Mouse (Mus musculus) bone marrow, adult 2 months (tissue): ENCODE measurements around the gene Sh3pxd2a. TPM values are rescaled to one million over a fixed set of nuclear protein-coding genes. Genes with fewer than 3 reads are reported as not detected.

Source experiments
- H3K27ac ChIP-seq: fragments of 200-500 bp; 2 replicates; pipeline ENCODE4 v1.5.1; 2012; ENCODE audit warnings: low read depth, mild to moderate bottlenecking, control low read depth, inconsistent platforms, low read length; ENCODE audit not compliant: control insufficient read depth, poor library complexity, insufficient read depth
- H3K4me1 ChIP-seq: fragments of 200-500 bp; 2 replicates; pipeline ENCODE4 v1.6.1; 2011; ENCODE audit warnings: low read length; ENCODE audit not compliant: control insufficient read depth, insufficient read depth
- H3K4me3 ChIP-seq: fragments of 200-500 bp; replicated peaks from 2 replicates; pipeline ENCODE3; 2011; ENCODE audit warnings: mild to moderate bottlenecking, low read depth, low read length, control low read depth; ENCODE audit not compliant: control insufficient read depth
- CTCF ChIP-seq: fragments of 200-500 bp; IDR thresholded peaks from 2 replicates; pipeline ENCODE4 v1.5.1; 2011; ENCODE audit warnings: low read length, control low read depth; ENCODE audit not compliant: control insufficient read depth, insufficient read depth
- POLR2A ChIP-seq: fragments of 200-500 bp; IDR thresholded peaks from 2 replicates; pipeline ENCODE4 v1.6.1; 2011; ENCODE audit warnings: low read depth, mild to moderate bottlenecking, control low read depth, low read length, borderline replicate concordance; ENCODE audit not compliant: control insufficient read depth
- WGBS: fragments of 180-500 bp; shearing (Covaris S2); methylation state at CpG from one replicate; pipeline ENCODE4 v1.1.7; 2018; 5-methylcytosine and 5-hydroxymethylcytosine counted together
- polyA plus RNA-seq: library from polyadenylated mRNA; stranded (reverse); fragments of >200 nt; gene quantifications from 2 replicates; pipeline ENCODE4 v1.2.4, GENCODE M21; 2011; ENCODE audit warnings: low replicate concordance; ENCODE audit not compliant: missing spikeins, insufficient read depth, insufficient read length

The Sh3pxd2a gene
- polyA plus RNA-seq, 1 experiment: 8.3 TPM

DNA sequence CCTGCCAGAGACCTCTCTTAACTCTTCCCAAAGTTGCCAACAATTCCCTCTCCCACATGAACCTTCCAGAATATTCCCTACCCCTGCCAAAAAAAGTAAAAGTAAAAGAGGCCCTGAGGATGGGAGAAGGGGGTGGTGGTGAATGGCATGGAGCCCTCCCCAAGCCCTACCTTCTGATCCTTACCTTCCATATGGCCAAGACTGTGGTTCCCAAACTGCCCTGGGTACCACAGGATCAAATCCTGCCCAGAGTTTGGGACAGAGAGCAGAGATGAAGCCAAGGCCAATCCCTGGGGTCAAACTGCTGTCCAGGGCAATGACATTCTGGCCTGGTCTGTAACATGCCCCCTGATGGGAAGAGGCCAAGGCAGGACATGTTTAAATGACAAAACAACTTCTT, 55.1 kb downstream of the Sh3pxd2a start:
- Histone ChIP-seq H3K4me1 (no peaks in the 10 kb centered on the region; the same call in 1 of the 2 replicates), H3K4me3 (no peak overlapping the region), H3K27ac (no peak overlapping the region)
- TF ChIP-seq POLR2A (no peak), CTCF (no peak)

DNA sequence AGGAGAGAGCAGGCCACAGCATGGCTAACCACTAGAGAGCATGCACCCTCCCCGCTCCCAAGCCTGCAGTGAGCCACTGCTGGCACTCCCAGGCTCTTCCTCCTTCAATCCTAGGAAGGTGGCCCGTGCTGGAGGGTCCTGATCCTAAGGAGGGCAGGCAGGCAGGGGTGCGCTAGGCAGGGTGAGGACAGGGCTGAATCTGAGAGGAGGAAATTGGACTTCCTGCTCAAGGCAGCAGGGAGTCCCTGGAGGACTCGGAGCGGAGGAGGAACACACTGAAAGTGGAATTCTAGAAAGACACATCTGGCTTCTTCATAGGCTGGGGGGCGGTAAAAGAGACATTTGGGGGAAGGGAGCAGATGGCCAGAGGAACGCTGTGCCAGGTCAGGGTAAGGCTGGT, 55.5 kb downstream of the Sh3pxd2a start:
- TF ChIP-seq POLR2A (no peak), CTCF (no peak)
- WGBS: 82% methylated on average over 7 of the region's 7 CpGs
- H3K4me1 ChIP-seq: no peaks in the 10 kb centered on the region; the same call in 1 of the 2 replicates
- H3K27ac ChIP-seq: no peak overlapping the region
- H3K4me3 ChIP-seq: no peak overlapping the region

GRCm38 (mm10) chr19:47407332-47407731, 56.9 kb downstream of the Sh3pxd2a start:
- peaks cover 4% of the 10 kb centered on the region for H3K4me1 ChIP-seq
- no peak overlapping the region for H3K4me3 ChIP-seq
- 87% methylated on average over 6 of the region's 6 CpGs for WGBS
- H3K27ac ChIP-seq: no peak overlapping the region
- TF ChIP-seq POLR2A (no peak), CTCF (no peak)

DNA sequence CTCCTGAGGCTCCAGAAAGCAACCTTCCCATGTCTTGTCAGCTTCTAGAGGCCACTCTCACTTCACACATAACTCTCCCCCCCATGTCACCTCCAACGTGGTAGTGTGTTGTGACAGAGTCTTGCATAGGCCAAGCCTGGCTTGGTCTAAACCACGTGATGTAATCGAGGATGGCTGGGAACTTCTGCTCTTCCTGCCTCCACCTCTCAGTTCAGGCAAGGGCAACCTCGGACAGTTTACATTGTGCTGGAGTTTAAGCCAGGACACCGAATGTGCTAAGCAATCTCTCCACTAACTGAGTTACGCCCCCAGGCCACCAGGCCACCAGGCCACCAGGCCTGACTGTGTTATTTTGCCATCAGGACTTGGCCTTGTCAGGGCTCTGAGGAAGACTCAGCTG, 57.7 kb downstream of the Sh3pxd2a start:
- TF ChIP-seq CTCF (no peak), POLR2A (no peak)
- WGBS: 37% methylated on average over 6 of the region's 6 CpGs
- H3K27ac ChIP-seq: no peak overlapping the region
- no peak overlapping the region for H3K4me3 ChIP-seq
- peaks cover 4% of the 10 kb centered on the region for H3K4me1 ChIP-seq

GRCm38 (mm10) chr19:47405548-47405947, 58.7 kb downstream of the Sh3pxd2a start:
- Histone ChIP-seq H3K27ac (no peak overlapping the region), H3K4me1 (peaks cover 4% of the 10 kb centered on the region)

GRCm38 (mm10) chr19:47403391-47404379, 60.5 kb downstream of the Sh3pxd2a start:
- 74% methylated on average over 3 of the region's 3 CpGs for WGBS
- no peak for TF ChIP-seq POLR2A
- no peak for TF ChIP-seq CTCF
- Histone ChIP-seq H3K4me1 (peaks cover 4% of the 10 kb centered on the region), H3K4me3 (no peak overlapping the region), H3K27ac (peak overlapping the region; percentile 81)

More at GRCm38 (mm10) chr19:47405548-47405947, 58.7 kb downstream of the Sh3pxd2a start:
- TF ChIP-seq POLR2A (no peak), CTCF (no peak)
- H3K4me3 ChIP-seq: no peak overlapping the region
- 71% methylated on average over 8 of the region's 8 CpGs for WGBS

GRCm38 (mm10) chr19:47402976-47403375, 61.2 kb downstream of the Sh3pxd2a start:
- Histone ChIP-seq H3K4me1 (peaks cover 4% of the 10 kb centered on the region), H3K27ac (peak overlapping the region; percentile 81), H3K4me3 (no peak overlapping the region)
- 50% methylated on average over 6 of the region's 6 CpGs for WGBS
- TF ChIP-seq CTCF (no peak), POLR2A (no peak)

GRCm38 (mm10) chr19:47402544-47402943, 61.7 kb downstream of the Sh3pxd2a start:
- WGBS: 70% methylated on average over 4 of the region's 4 CpGs
- H3K4me3 ChIP-seq: no peak overlapping the region
- H3K4me1 ChIP-seq: peaks cover 4% of the 10 kb centered on the region
- TF ChIP-seq POLR2A (no peak), CTCF (no peak)
- peak overlapping the region; percentile 81 for H3K27ac ChIP-seq
